Mouse (Mus musculus): ENCODE data around the gene Tcte1. TPM values are rescaled to one million over a fixed set of nuclear protein-coding genes. Genes with fewer than 3 reads are reported as not detected.

The Tcte1 gene
- polyA plus RNA-seq, 1 experiment from 2014 or later, result 2.1 TPM

Other genes starting within 250 kb of the Tcte1 start
- gene Cdc5l, start 89.7 kb upstream of the Tcte1 start, polyA plus RNA-seq (2015; fragmentation: Nextera tagmentation; extraction: Ambion mirVana), result 79.9 and 81.9 TPM in 2 replicates
- gene Spats1, start 48.0 kb upstream of the Tcte1 start, polyA plus RNA-seq (2015; fragmentation: Nextera tagmentation; extraction: Ambion mirVana), result 1.2 and 1.5 TPM in 2 replicates
- gene Aars2, start 16.6 kb upstream of the Tcte1 start, polyA plus RNA-seq (2015; fragmentation: Nextera tagmentation; extraction: Ambion mirVana), result 16.8 and 19.0 TPM in 2 replicates
- gene Tmem151b, start 26.2 kb downstream of the Tcte1 start, polyA plus RNA-seq (2015; fragmentation: Nextera tagmentation; extraction: Ambion mirVana), result 23.1 and 26.2 TPM in 2 replicates
- 5.1 TPM in 2 replicates for gene Nfkbie, start 32.3 kb downstream of the Tcte1 start, polyA plus RNA-seq (2015; fragmentation: Nextera tagmentation; extraction: Ambion mirVana)
- 89.1 and 107 TPM in 2 replicates for gene Slc35b2, start 40.4 kb downstream of the Tcte1 start, polyA plus RNA-seq (2015; fragmentation: Nextera tagmentation; extraction: Ambion mirVana)
- 1,763 and 1,849 TPM in 2 replicates for gene Hsp90ab1, start 49.8 kb downstream of the Tcte1 start, polyA plus RNA-seq (2015; fragmentation: Nextera tagmentation; extraction: Ambion mirVana)
- gene Slc29a1, start 76.2 kb downstream of the Tcte1 start, polyA plus RNA-seq (2015; fragmentation: Nextera tagmentation; extraction: Ambion mirVana), result 47.2 and 51.9 TPM in 2 replicates
- not detected in 2 replicates for gene Mymx, start 78.7 kb downstream of the Tcte1 start, polyA plus RNA-seq (2015; fragmentation: Nextera tagmentation; extraction: Ambion mirVana)
- 0.30 and 0.72 TPM in 2 replicates for gene Capn11, start 135.9 kb downstream of the Tcte1 start, polyA plus RNA-seq (2015; fragmentation: Nextera tagmentation; extraction: Ambion mirVana)
- gene Mrpl14, start 162.9 kb downstream of the Tcte1 start, polyA plus RNA-seq (2015; fragmentation: Nextera tagmentation; extraction: Ambion mirVana), result 116 and 125 TPM in 2 replicates
- 91.1 and 92.9 TPM in 2 replicates for gene Tmem63b, start 163.5 kb downstream of the Tcte1 start, polyA plus RNA-seq (2015; fragmentation: Nextera tagmentation; extraction: Ambion mirVana)
- 0.48 TPM in 1 of 2 replicates, not detected in the other for gene 1600014C23Rik, start 210.4 kb downstream of the Tcte1 start, polyA plus RNA-seq (2015; fragmentation: Nextera tagmentation; extraction: Ambion mirVana)